Mouse (Mus musculus) gonadal fat pad, adult 2 months (tissue): ENCODE results near the gene Gtsf1. TPM values are rescaled to one million over a fixed set of nuclear protein-coding genes. Genes with fewer than 3 reads are reported as not detected.

Experiments used
- DNase-seq: peaks from one replicate; pipeline ENCODE4 v3.0.0-alpha.2; 2012; ENCODE audit warnings: low read depth
- polyA plus RNA-seq: library from polyadenylated mRNA; depleted of rRNA; stranded (reverse); fragments of >200 nt; gene quantifications from 2 replicates; pipeline ENCODE4 v1.2.3, GENCODE M21; 2012

The Gtsf1 gene
- polyA plus RNA-seq, 1 experiment = 0.55 TPM

- DNase-seq = no peak
Measured at GRCm38 (mm10) chr15:103377752-103378664, 52.3 kb downstream of the Gtsf1 start.

- DNase-seq = no peak
Measured at GRCm38 (mm10) chr15:103376837-103377269, 53.4 kb downstream of the Gtsf1 start.

- no peak for DNase-seq
Measured at GRCm38 (mm10) chr15:103375112-103375800, 55.0 kb downstream of the Gtsf1 start.

GRCm38 (mm10) chr15:103372461-103372860, 57.8 kb downstream of the Gtsf1 start:
- DNase-seq = no peak

- DNase-seq = no peak
Measured at GRCm38 (mm10) chr15:103371741-103372140, 58.5 kb downstream of the Gtsf1 start.

- DNase-seq = no peak
Measured at GRCm38 (mm10) chr15:103371208-103371607, 59.1 kb downstream of the Gtsf1 start.

GRCm38 (mm10) chr15:103370462-103370861, 59.8 kb downstream of the Gtsf1 start:
- DNase-seq = no peak

- no peak for DNase-seq
Measured at GRCm38 (mm10) chr15:103369123-103369522, 61.1 kb downstream of the Gtsf1 start.

- DNase-seq = no peak
Measured at GRCm38 (mm10) chr15:103368179-103368940, 61.9 kb downstream of the Gtsf1 start.

GRCm38 (mm10) chr15:103366376-103367149, 63.7 kb downstream of the Gtsf1 start, which contains the start of gene Itga5:
Itga5 (minus strand) TSS chr15:103366763.
- no peak for DNase-seq

- no peak for DNase-seq
Measured at GRCm38 (mm10) chr15:103365471-103366375, 64.5 kb downstream of the Gtsf1 start.

GRCm38 (mm10) chr15:103364761-103365160, 65.5 kb downstream of the Gtsf1 start:
- DNase-seq = no peak

- no peak for DNase-seq
Measured at GRCm38 (mm10) chr15:103363809-103364208, 66.5 kb downstream of the Gtsf1 start.

GRCm38 (mm10) chr15:103362950-103363349, 67.3 kb downstream of the Gtsf1 start:
- DNase-seq = no peak

- DNase-seq = no peak
Measured at GRCm38 (mm10) chr15:103362333-103362732, 67.9 kb downstream of the Gtsf1 start.

GRCm38 (mm10) chr15:103361269-103361668, 69.0 kb downstream of the Gtsf1 start:
- DNase-seq = no peak

- DNase-seq = no peak
Measured at GRCm38 (mm10) chr15:103359869-103360602, 70.2 kb downstream of the Gtsf1 start.

- DNase-seq = no peak
Measured at GRCm38 (mm10) chr15:103359122-103359510, 71.2 kb downstream of the Gtsf1 start.
